Mouse (Mus musculus): ENCODE results near the gene Zfp212. TPM values are rescaled to one million over a fixed set of nuclear protein-coding genes. Genes with fewer than 3 reads are reported as not detected.
A peak's percentile ranks its signal among the peaks of the same experiment; 100 is the strongest.

Zfp212 gene
- polyA plus RNA-seq, 1 experiment from 2014 or later, result 17.7 TPM

- POLR2A ChIA-PET, result interaction anchor here (0.6 kb wide), 1 partner anchor 113 kb away, joined by 10 read pairs; no protein-coding TSS in a partner anchor
- no peak for DNase-seq (ENCODE audit: low read depth, low spot score)
- TF ChIP-seq CTCF (IDR thresholded peaks at IDR 0.05), result peak; percentile 37
- in situ Hi-C loops (cut with MboI; ENCODE audit: low pct_unique_long_range_greater_than_20kb), result no loop called here
- ATAC-seq, result no peak
- CTCF ChIA-PET, result interaction anchor here (1.0 kb wide), 1 partner anchor 13 kb away, joined by 3 read pairs; no protein-coding TSS in a partner anchor
- no peaks in the 10 kb centered on the region for H3K27me3 ChIP-seq
Observed at GRCm38 (mm10) chr6:47974599-47974998, 54.3 kb downstream of the Zfp212 start.

GRCm38 (mm10) chr6:47978897-47979368 lies 58.7 kb downstream of the Zfp212 start:
- peak; percentile 86 for ATAC-seq
- CTCF ChIA-PET, result interaction anchor here (0.6 to 2.6 kb wide), 26 partner anchors 8 to 102 kb away, joined by 3 to 12 read pairs (median 4); partner anchors contain the start of genes Zfp212 and Zfp282

More at GRCm38 (mm10) chr6:47978897-47979368, 58.7 kb downstream of the Zfp212 start:
- DNase-seq (ENCODE audit: low read depth, low spot score), result peak; percentile 59
- TF ChIP-seq CTCF (IDR thresholded peaks at IDR 0.05), result peak; percentile 77
- in situ Hi-C loops (cut with MboI; ENCODE audit: low pct_unique_long_range_greater_than_20kb), result no loop called here
- POLR2A ChIA-PET, result interaction anchor here (0.7 to 1.4 kb wide), 4 partner anchors 10 to 143 kb away, joined by 3 to 5 read pairs (median 4); partner anchors contain the start of gene Zfp777
- H3K27me3 ChIP-seq, result no peaks in the 10 kb centered on the region

Other genes with a start within 250 kb of the Zfp212 start
- 241 TPM for gene Pdia4, start 107.0 kb upstream of the Zfp212 start, polyA plus RNA-seq (2021)
- gene Zfp786, start 89.6 kb upstream of the Zfp212 start, polyA plus RNA-seq (2021), result 0.82 TPM
- 7.0 TPM for gene Zfp398, start 84.8 kb upstream of the Zfp212 start, polyA plus RNA-seq (2021)
- 9.5 TPM for gene Zfp282, start 43.3 kb upstream of the Zfp212 start, polyA plus RNA-seq (2021)
- gene Zfp956, start 32.9 kb downstream of the Zfp212 start, polyA plus RNA-seq (2021), result 6.2 TPM
- 36.1 TPM for gene Zfp777, start 128.4 kb downstream of the Zfp212 start, polyA plus RNA-seq (2021)
- gene Zfp746, start 166.1 kb downstream of the Zfp212 start, polyA plus RNA-seq (2021), result 27.9 TPM

Measured in Patski (cell line).